Mouse (Mus musculus) bone marrow macrophage, adult 2 months (primary cell): ENCODE measurements around the gene Nmbr.

Source experiments
- CTCF ChIP-seq: IDR thresholded peaks from 2 replicates; pipeline ENCODE4 v1.5.1; 2012; ENCODE audit warnings: low read depth, mild to moderate bottlenecking, low read length, moderate library complexity
- POLR2A ChIP-seq: IDR thresholded peaks from 2 replicates; pipeline ENCODE4 v1.6.1; 2012; ENCODE audit warnings: mild to moderate bottlenecking, low read depth, low read length, borderline replicate concordance

- TF ChIP-seq POLR2A (no peak), CTCF (no peak)
Measured at GRCm38 (mm10) chr10:14734285-14734684, 28.9 kb downstream of the Nmbr start.
